Mouse (Mus musculus): Measurements from ENCODE around the gene Kcnk2.

Gene Kcnk2

DNA sequence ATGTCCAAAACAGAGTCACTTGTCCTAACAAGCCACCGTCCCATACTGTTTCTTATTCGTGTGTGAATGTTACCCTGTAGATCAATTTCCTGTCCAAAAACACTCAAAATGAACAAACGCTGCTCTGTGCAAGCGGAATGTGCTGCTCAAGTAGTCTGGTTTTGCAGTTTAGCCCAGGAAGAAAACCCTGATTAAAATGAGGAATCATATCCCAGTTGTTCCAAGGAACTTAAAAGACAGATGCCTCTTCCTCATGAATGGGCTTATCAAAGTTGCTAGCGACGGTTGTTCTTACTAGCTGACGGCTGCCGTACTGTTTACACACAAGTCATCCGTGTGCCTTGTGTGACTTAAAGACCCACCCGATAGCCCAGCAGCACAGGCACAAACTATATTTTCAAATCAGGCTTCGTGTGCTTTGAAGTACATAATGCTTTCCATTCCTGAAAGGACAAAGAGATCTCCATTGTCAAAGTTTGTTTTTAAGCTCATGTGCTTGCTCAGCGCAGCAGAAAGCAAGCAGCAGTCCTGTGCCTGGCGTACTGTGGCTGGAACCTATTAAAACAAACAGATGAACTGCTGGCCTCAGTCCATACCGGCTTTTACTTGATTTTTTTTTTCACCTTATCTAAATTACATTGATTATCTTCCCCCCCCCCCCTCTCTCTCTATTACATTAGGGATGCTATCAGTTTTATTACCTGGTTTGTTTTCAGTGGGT is at the start of gene Kcnk2:
TSS of gene Kcnk2 (minus strand) at position 51 of the 721 bp plus-strand sequence.
- DNase-seq (ENCODE audit: low spot score in 2 of 2): no peak

DNA sequence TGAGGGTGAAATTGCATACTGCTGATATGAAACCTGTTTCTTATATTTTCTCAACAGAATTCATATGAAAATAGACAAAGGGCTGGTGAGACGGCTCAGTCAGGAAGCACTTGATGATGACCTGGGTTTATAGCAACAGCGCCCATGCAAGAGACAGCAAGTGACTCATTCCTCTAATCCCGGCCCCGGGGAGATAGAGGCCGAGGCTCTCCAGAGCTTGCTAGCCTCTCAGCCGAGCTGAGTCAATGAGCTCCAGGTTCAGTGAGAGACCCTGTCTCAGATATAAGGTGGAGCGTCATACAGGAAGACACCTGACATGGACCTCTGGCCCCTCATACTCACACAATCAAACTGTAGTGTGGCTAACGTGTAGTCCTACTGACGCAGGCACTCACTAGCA is 38.7 kb upstream of the Kcnk2 start:
- no peak for DNase-seq (ENCODE audit: low spot score in 2 of 2)

DNA sequence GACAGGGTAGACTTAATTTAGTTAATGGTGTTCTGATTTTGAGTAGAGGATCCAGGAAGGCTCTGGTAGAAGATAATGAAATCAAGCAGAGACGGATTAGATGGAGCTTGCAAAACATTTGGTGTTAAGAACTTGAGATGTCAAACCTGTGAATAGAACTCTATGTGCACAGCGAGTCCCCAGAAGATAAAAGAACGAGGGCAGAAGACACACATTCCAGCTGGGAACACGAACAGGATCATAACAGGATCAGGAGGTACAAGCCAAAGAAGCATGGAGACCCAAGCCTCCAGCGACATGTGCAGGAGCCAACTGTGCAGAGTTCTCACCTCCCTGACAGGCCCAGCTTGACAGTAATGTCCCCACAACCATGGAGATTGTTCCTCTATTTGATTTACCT is 35.1 kb upstream of the Kcnk2 start:
- DNase-seq (ENCODE audit: low spot score in 2 of 2): peak in 1 of 2 experiments; percentile 62

DNA sequence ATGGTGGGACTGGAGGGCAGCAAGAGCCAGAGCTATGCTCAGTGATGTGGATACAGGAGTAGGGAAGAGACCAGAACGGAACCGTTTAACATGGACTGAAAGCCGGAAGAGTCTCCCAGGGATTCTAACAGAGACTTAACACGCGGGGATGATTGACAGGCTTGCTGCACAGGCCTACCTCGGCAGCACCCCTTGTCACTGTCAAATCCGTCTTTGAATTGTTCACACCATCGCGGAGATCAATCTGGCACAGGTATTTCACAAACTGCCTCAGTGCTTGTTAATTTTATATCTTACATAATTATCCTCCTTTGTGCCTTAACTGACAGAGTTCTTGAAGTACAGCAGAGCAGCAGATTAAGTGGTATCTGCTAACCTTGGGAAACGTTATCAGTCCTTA is 33.4 kb upstream of the Kcnk2 start:
- DNase-seq (ENCODE audit: low spot score in 2 of 2): no peak

DNA sequence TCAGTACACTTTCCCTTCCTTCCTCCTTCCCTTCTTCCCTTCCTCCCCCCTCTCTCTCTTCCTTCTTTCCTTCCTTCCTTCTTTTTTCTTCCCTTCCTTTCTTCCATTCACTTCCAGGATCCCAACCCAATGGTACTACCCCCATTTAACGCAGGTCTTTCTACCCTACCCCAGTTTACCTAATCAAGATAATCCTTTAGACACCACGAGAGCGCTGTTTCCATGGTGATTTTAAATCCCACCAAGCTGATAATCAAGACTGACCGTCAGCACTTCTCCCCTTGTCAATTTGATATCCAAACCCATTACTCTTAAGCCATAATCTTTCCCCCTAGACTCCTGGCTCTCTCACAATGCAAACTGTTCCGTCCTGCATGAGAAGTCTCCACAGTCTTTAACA is 29.4 kb upstream of the Kcnk2 start:
- no peak for DNase-seq (ENCODE audit: low spot score in 2 of 2)

DNA sequence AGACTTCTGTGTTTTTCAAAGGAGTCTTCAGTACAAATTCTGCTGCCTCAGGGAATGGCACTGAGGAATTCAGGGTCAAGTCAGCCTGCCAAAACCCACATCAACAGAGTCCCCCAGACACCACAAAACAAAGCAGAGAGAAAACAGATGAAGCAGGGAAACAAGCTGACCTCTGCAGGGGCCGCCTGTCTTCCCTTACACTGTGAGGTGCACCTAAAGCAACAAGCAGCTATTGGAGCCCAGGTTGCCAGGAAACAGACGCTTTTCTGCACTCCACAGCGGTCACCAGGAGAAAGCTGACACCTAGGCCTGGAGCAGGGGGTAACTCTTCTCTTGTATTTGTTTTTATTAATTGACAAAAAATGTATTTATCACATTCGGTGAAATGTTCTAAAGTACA is 28.5 kb upstream of the Kcnk2 start:
- no peak for DNase-seq (ENCODE audit: low spot score in 2 of 2)

DNA sequence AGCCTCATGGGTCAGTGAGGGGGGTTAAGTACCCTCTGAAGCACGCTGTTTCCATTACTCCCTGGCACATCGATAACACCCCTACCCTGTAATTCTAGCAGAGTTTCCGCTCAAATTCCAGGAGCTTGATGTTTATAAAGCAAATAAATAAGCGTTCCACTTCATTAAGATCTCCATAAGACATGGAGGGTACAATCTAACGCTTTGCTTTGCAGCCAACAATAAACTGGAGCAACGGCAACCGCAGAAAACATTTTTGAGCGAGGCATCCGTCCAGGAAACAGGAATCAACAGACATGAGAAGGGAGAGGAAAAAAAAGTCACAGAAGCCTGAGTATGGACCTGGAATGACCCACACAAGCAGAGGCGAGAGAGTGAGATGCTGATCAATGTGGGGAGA is 27.5 kb upstream of the Kcnk2 start:
- DNase-seq (ENCODE audit: low spot score in 2 of 2): no peak

DNA sequence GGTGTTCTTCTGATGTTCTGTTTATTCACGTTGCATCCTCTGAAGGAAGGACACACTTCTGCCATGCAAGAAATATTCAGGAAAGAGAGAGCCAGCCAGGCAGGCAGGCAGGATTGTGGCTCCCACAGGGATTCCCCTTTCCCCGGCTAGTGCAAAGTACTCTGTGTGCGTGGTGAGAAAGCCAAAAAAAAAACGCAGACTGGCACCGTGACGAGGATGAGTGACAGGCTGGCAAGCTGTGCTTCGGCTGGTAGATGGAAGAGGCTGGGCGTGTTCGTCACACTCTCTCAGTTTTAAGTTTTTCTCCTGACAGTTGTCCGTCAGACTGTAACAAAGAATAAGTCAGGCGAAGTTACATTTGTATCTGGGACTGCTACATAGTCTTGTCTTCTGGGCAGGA is 24.2 kb upstream of the Kcnk2 start:
- DNase-seq (ENCODE audit: low spot score in 2 of 2): no peak

DNA sequence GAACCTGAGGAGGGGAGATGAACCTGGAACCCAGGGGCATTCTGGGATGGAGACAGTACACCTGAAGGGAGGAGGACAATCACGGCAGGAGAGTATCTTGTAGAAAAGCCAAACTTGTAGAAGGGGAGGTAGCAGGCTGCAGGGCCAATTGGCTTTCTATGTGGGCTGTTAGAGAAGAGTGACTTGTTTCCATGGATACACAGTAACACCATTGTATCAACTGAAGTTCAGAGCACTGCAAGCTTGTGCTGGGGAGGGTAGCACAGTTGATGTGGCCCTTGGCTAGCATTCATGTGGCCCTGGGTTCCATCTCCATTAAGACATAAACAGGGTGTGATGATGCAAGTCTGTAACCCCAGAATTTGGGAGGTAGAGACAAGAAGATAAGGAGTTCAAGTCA is 17.8 kb upstream of the Kcnk2 start:
- no peak for DNase-seq (ENCODE audit: low spot score in 2 of 2)

DNA sequence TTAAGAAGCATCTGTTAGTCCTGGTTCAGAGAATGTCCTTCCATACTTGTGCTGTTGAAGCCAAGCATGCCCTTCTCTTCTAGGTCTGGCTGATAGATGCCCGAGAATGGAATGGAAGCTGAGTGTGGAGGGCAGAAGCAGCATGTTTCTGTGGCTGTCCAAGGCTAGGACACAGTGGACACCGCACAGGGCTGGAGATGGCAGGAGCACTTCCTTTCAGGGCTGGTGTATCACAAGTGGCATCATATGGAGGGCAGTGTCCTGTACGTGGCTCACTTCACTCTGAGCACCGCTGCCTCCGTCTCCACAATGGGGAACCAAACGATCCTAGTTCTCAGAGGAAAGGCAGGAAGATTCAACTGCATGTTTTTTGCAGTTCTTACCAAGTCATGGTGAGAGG is 7.8 kb upstream of the Kcnk2 start:
- DNase-seq (ENCODE audit: low spot score in 2 of 2): no peak

DNA sequence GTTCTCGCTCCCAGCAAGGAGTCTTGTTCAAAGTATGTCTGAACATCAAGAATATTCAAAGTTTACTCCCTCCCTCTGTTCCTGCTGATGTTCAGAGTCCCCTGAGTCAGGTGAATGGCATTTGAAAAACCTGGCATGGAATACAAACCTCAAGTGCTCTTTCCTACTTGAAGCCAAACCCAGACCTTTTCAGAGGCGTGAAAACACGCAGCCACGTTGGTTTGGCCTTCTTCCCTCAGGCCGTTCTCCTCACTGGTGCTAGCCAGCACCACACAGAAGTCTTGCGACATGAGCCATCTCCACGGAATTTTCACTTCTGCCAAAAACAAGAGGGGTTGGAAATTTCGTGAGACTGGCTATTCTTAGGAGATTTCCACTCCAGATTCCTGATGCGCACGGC is 3.1 kb upstream of the Kcnk2 start:
- peak; percentile 41 to 50 for DNase-seq (ENCODE audit: low spot score in 2 of 2)

DNA sequence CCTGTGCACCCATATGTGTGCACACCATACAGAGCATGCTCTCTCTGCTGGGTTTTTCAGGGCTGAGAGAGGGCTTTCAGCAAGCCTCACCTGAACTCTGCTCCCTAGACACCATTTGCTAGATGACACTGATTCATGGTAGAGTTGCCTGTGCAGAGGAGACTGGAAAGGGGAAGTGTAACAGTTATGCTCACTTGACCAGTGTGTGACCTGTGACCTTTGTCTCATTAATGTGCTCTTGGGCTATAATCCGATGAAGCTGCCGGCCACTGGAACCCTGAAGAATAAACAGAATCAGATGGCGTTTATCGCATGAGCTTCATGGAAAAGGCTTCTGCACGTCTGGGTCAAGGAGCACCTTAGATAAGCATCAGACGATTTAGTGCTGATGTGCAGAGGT is 1.5 kb upstream of the Kcnk2 start:
- no peak for DNase-seq (ENCODE audit: low spot score in 2 of 2)

DNA sequence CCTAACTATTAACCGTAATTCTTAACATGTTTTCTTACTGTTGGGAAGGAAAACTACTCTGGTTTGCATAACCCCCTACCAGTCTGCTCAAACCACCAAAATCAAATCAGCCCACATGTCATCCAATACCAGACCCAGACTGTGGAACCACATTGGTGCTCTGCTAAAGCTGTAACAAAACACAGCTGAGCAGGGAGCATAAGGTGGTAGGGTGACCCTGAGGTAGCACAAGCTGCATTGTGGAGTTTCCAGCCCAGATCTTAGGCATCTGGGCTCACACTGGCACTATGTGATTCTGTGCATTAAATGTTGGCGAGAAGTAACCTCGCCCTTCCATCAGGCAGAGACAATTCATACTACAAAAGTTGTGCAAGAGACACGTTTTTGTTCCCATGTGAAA is 1.1 kb upstream of the Kcnk2 start:
- DNase-seq (ENCODE audit: low spot score in 2 of 2): no peak

DNA sequence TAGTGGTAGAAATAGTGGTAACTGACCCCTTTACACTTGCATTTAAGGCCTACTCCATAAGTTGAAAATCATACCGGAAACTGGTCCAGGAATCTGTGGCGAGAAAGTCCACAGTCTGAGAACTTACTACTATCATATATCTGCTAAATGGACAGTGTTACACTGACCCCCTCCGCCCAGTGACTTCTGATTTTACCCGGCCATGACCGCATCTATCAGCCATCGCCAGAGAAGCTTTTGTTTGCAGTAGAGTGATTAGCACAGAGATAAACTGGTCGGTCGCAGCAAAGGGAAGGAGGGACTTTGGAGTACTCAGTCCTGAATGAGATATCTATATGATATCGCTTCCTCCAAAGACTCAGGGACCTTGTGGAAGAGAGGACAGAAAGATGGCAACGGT is 15.2 kb downstream of the Kcnk2 start:
- DNase-seq (ENCODE audit: low spot score in 2 of 2): no peak

DNA sequence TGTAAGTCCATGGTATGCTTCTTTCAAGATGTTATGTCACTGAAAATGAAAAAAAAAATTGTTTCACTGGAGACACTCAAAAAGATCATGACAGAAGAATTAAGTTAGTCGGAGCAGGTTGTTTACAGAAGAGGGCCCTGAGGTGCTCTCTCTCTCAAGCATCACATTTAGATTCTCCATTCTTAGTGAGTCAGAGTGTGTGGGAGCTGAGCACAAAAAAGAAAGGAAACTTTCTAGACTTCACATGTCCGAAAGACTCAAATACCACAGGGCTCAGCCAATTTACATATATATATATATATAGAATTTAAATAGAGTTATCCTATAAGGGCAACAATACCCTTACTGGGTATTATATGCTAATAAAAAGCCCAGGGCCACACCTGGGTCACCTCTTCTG is 15.9 kb downstream of the Kcnk2 start:
- no peak for DNase-seq (ENCODE audit: low spot score in 2 of 2)

DNA sequence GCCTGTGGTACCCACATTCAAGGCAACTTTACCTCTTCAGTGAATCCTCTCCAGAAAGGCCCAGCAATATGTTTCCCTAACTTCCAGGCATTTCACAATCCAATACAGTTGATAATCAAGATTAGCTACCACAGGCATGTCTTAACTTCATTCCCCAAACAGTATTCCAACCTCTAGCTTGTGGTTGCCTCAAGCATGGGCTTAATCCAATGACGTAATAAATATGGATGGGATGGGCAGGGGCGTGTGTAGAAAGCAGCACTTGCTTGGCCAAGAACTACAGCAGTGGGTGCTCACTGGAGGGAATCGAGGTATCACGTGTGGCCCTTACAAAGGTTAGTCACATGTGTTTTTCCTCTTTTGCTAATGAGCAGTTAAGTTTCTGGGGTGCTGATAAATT is 34.4 kb downstream of the Kcnk2 start:
- no peak for DNase-seq (ENCODE audit: low spot score in 2 of 2)

DNA sequence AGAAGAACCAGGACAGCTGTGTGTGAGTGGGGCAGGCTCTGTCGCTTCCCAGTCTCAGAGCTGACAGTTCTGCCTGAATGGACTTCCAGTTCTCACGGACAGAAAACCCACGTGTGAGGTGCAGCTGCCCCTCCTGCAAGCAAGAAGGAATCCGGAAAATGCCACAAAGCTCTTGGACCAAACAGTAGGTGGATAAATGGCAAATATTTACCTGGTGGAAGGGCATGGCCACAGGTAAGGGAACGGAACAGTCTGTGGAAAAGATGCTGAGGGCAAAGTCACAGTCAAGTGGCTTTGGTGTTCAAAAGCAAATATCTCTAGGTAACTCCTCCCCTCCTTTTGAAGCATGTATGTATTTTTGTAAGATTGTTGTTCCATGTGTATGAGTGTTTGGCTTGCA is 37.9 kb downstream of the Kcnk2 start:
- no peak for DNase-seq (ENCODE audit: low spot score in 2 of 2)

DNA sequence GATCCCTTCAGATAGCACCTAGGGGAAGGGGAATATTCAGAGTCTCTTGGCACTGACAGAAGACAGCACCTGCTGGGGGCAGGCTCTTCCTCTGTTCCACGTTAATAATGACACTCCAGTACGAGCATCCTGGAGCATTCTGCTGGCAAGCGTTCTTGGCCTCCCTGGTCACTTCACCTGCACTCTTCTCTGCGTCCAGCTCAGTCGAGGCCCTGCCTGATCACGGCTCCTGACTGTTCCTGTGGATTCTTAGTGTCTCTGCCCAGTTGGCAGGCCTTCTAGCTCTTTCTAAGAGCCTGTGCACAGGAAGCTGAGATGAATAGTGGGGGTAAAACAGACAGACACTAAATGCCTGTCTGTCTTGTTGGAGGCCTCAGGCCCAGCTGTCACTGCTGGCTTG is 39.5 kb downstream of the Kcnk2 start:
- no peak for DNase-seq (ENCODE audit: low spot score in 2 of 2)

DNA sequence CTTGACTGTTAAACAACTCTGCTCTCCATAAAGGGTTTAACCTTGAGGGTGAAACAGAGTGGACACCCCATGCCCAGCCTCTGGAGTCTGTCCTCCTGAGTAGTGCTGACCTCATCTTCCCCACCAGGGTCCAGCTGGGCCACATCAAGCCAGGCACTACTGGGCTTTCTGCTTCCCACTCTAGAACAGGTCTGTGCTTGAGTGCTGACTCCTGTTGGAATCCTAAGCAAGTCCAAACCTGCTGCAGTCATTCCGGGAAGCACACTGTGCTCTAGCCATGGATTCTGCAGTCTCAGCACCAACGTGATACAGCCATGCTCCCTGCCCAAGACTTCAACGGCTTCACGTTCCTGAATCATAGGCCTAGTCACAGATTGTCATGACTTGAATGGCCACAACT is 42.4 kb downstream of the Kcnk2 start:
- DNase-seq (ENCODE audit: low spot score in 2 of 2): no peak

DNA sequence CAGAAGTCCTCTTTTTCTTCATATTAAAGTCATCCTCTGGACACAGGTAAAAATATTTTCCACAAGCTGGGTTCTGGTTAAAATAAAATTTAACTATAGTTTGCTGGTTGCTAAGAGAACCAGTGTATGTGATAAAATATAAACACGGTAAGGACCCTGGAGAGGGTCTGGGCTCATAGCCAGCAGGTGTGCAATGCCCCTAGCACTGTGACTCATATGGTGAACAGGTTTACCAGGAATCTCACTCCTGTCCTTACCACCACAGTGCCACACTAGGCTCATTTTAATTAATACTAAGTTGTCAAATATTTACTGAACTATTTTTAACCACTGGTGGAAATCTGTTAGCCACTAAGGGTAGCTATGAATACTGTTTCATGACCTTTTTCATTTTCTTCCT is 48.2 kb downstream of the Kcnk2 start:
- DNase-seq (ENCODE audit: low spot score in 2 of 2): no peak

DNA sequence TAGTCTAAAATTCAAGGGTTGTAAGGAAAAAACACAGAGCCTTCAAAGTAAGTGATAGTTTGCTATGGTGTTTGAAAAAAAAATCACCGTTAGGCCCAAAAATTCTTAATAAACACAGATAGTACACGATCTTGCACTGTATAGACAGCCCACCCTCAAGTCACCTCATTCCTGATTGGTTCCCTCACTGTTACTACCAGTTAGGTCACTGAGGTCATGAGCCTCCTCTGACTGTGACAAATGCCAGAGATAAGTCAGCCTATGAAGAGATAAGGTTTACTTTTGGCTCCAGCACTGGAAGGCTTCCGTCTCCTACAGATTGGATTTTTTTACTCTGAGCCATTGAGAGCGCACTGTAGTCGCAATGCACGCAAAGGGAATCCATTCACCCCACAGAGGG is 50.3 kb downstream of the Kcnk2 start:
- no peak for DNase-seq (ENCODE audit: low spot score in 2 of 2)

DNA sequence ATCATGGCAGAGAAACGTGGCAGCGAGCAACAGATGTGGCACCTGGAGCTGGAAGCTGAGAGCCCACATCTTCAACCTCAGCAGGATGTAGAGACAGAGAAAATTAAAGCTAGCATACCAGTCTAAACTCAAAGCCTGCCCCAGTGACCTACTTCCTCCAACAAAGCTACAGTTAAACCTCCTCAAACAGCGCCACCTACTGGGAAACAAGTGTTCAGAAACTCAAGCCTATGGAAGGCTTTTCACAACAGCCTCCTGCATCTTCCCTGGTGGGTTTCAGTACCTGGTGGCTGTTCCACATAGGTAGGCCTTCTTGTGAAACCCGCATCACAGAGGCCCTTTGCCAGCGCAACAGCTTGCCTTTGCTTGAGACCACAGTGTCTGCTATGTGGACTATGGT is 52.9 kb downstream of the Kcnk2 start:
- no peak for DNase-seq (ENCODE audit: low spot score in 2 of 2)

DNA sequence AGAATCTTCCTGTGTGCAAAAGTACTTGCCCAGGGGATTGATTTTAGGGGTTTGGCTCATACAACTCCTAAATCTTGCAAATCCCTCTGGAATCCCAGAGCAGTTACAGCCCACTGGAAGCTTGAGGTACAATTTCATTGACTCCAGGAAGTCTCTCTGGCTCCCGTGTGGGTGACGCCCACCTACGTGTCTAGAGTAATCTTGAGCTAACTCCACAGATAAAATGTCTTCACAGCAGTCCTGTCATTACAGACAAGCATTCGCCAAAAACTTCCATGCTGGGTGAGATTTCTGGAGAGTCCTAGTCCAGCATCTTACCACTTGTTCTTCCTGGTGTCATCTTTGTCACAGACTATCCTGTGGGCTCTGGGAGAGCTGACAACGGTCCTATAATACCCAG is 56.9 kb downstream of the Kcnk2 start:
- no peak for DNase-seq (ENCODE audit: low spot score in 2 of 2)
